Mouse (Mus musculus): ENCODE data around the gene Nipsnap1. TPM values are rescaled to one million over a fixed set of nuclear protein-coding genes. Genes with fewer than 3 reads are reported as not detected.

Nipsnap1 gene
- polyA plus RNA-seq, 1 experiment from 2014 or later = 147 TPM

DNA sequence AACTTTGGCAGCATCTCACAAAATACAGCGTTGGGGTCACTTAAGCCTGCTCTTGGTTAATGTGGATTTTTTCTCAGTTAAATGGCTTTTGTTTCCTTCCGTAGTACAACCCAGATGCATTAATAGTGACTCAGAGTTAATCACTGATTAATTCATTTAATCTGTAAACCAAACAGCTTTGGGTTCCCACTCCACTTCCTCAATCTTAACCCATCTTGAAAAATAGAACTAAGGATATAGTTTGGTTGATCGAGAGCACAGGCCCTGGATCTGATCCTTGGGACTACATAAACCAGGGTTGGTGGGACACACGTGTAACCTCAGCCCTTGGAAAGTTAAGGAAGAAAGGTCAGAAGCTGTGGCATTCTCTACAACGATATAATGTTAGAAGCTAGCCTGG lies 62.5 kb downstream of the Nipsnap1 start:
- Histone ChIP-seq H3K9ac (replicated peaks; ENCODE audit: low read depth, low read length) (no peak overlapping the region), H3K27me3 (replicated peaks; ENCODE audit: control insufficient read depth, insufficient read depth, low read length) (no peaks in the 10 kb centered on the region), H3K27ac (ENCODE audit: low read length) (no peak overlapping the region), H3K4me2 (ENCODE audit: low read length) (no peak overlapping the region), H3K36me3 (ENCODE audit: control insufficient read depth, insufficient read depth) (no peaks in the 10 kb centered on the region), H3K4me3 (replicated peaks; ENCODE audit: low read length) (no peak overlapping the region), H3K9me3 (ENCODE audit: control insufficient read depth, low read length) (no peaks in the 10 kb centered on the region), H3K4me1 (replicated peaks; ENCODE audit: control insufficient read depth, insufficient read depth, low read length) (peaks cover 2% of the 10 kb centered on the region; the same call in 1 of the 2 replicates)
- 79% methylated on average over 5 of the region's 5 CpGs for WGBS
- ATAC-seq = no peak

Small RNA genes within 50 kb of the gene (microRNA-seq; reads per million reads assigned to microRNA genes)
- gene Mir6918 = 2.1 reads per million, percentile 3 among the genes with 10 or more reads in this experiment

Other genes starting within 250 kb of the Nipsnap1 start
- 25.5 and 27.3 TPM in 2 replicates for gene Ascc2, start 236.2 kb upstream of the Nipsnap1 start, polyA plus RNA-seq (2015; fragmentation: Nextera tagmentation; extraction: Ambion mirVana)
- gene Uqcr10, start 169.6 kb upstream of the Nipsnap1 start, polyA plus RNA-seq (2015; fragmentation: Nextera tagmentation; extraction: Ambion mirVana) = 487 and 509 TPM in 2 replicates
- gene Zmat5, start 169.3 kb upstream of the Nipsnap1 start, polyA plus RNA-seq (2015; fragmentation: Nextera tagmentation; extraction: Ambion mirVana) = 70.2 and 75.5 TPM in 2 replicates
- 1.5 and 1.6 TPM in 2 replicates for gene Cabp7, start 127.2 kb upstream of the Nipsnap1 start, polyA plus RNA-seq (2015; fragmentation: Nextera tagmentation; extraction: Ambion mirVana)
- 72.9 and 76.7 TPM in 2 replicates for gene Nf2, start 24.4 kb upstream of the Nipsnap1 start, polyA plus RNA-seq (2015; fragmentation: Nextera tagmentation; extraction: Ambion mirVana)
- 66.6 and 73.6 TPM in 2 replicates for gene Thoc5, start 21.4 kb downstream of the Nipsnap1 start, polyA plus RNA-seq (2015; fragmentation: Nextera tagmentation; extraction: Ambion mirVana)
- gene Nefh, start 74.1 kb downstream of the Nipsnap1 start, polyA plus RNA-seq (2015; fragmentation: Nextera tagmentation; extraction: Ambion mirVana) = 0.94 and 1.1 TPM in 2 replicates
- gene Ap1b1, start 112.9 kb downstream of the Nipsnap1 start, polyA plus RNA-seq (2015; fragmentation: Nextera tagmentation; extraction: Ambion mirVana) = 90.6 and 92.1 TPM in 2 replicates
- gene Rasl10a, start 184.2 kb downstream of the Nipsnap1 start, polyA plus RNA-seq (2015; fragmentation: Nextera tagmentation; extraction: Ambion mirVana) = 0.45 and 0.76 TPM in 2 replicates
- 17.2 and 18.4 TPM in 2 replicates for gene Gas2l1, start 191.4 kb downstream of the Nipsnap1 start, polyA plus RNA-seq (2015; fragmentation: Nextera tagmentation; extraction: Ambion mirVana)
- gene Rhbdd3, start 225.0 kb downstream of the Nipsnap1 start, polyA plus RNA-seq (2015; fragmentation: Nextera tagmentation; extraction: Ambion mirVana) = 25.1 and 33.0 TPM in 2 replicates
- 809 and 814 TPM in 2 replicates for gene Ewsr1, start 225.3 kb downstream of the Nipsnap1 start, polyA plus RNA-seq (2015; fragmentation: Nextera tagmentation; extraction: Ambion mirVana)

Data from forebrain, embryonic 16.5 days (tissue).